Mouse (Mus musculus) stomach, embryonic 14.5 days (tissue): ENCODE measurements around the gene 4930518I15Rik. TPM values are rescaled to one million over a fixed set of nuclear protein-coding genes. Genes with fewer than 3 reads are reported as not detected.
"Not testable (repeated sequence)": the region's sequence is repeated elsewhere in the genome, so short reads cannot be mapped to it uniquely, and the experiment has no call there.

Experiments used
- ATAC-seq: fragments of 200-750 bp; cut with Nextera tagmentation; 2 replicates; pipeline ENCODE4 v1.8.0; 2017; ENCODE audit warnings: low read depth, moderate TSS enrichment; ENCODE audit not compliant: insufficient number of reproducible peaks, insufficient read depth, low FRiP score
- H3K27ac ChIP-seq: fragments of 300-500 bp; sonication (generic); 2 replicates; pipeline ENCODE4 v1.5.1; 2014; ENCODE audit warnings: mild to moderate bottlenecking, low read length, moderate library complexity, mixed read lengths
- H3K27me3 ChIP-seq: fragments of 300-500 bp; sonication (generic); 2 replicates; pipeline ENCODE4 v1.6.1; 2014; ENCODE audit warnings: low read length, control low read depth, mixed read lengths; ENCODE audit not compliant: control insufficient read depth, insufficient read depth
- H3K36me3 ChIP-seq: fragments of 300-500 bp; sonication (generic); 2 replicates; pipeline ENCODE4 v1.6.1; 2014; ENCODE audit warnings: mild to moderate bottlenecking, control low read depth, low read length, moderate library complexity, mixed read lengths; ENCODE audit not compliant: control insufficient read depth, insufficient read depth
- H3K4me1 ChIP-seq: fragments of 300-500 bp; sonication (generic); 2 replicates; pipeline ENCODE4 v1.6.1; 2014; ENCODE audit warnings: low read length, control low read depth, mixed read lengths; ENCODE audit not compliant: control insufficient read depth, insufficient read depth
- H3K4me2 ChIP-seq: fragments of 300-500 bp; sonication (generic); replicated peaks from 2 replicates; pipeline ENCODE4 v1.6.1; 2014; ENCODE audit warnings: low read depth, low read length, control low read depth
- H3K4me3 ChIP-seq: fragments of 300-500 bp; sonication (generic); 2 replicates; pipeline ENCODE4 v1.5.1; 2014; ENCODE audit warnings: low read depth, low read length, control low read depth
- H3K9ac ChIP-seq: fragments of 300-500 bp; sonication (generic); replicated peaks from 2 replicates; pipeline ENCODE4 v1.6.1; 2014; ENCODE audit warnings: low read depth, mild to moderate bottlenecking, control low read depth, low read length, moderate library complexity, mixed read lengths
- H3K9me3 ChIP-seq: fragments of 300-500 bp; sonication (generic); 2 replicates; pipeline ENCODE4 v1.6.1; 2016; ENCODE audit warnings: low read depth, low read length, control low read depth; ENCODE audit not compliant: control insufficient read depth
- WGBS: fragments of 180-500 bp; shearing (Covaris S2); extraction: QIAGEN DNeasy Blood & Tissue Kit; methylation state at CpG from one replicate; pipeline ENCODE4 v1.1.7; 2014; 5-methylcytosine and 5-hydroxymethylcytosine counted together
- polyA plus RNA-seq: library from polyadenylated mRNA; unstranded; fragments of >200 nt; fragmentation: Nextera tagmentation; extraction: Ambion mirVana; gene quantifications from 2 replicates; pipeline ENCODE4 v1.2.1, GENCODE M21; 2014

4930518I15Rik gene
- polyA plus RNA-seq, result 8.0 and 9.1 TPM in 2 replicates

- ATAC-seq, result no peak
These were observed at the start of gene 4930518I15Rik for GRCm38 (mm10) chr2:156857835-156858234. TSS of gene 4930518I15Rik (minus strand) at chr2:156857946.

GRCm38 (mm10) chr2:156905931-156906330, 48.2 kb upstream of the 4930518I15Rik start:
- ATAC-seq, result not testable (repeated sequence)

More at GRCm38 (mm10) chr2:156857835-156858234, at the start of gene 4930518I15Rik:
- Histone ChIP-seq H3K27me3 (no peaks in the 10 kb centered on the region), H3K9me3 (no peaks in the 10 kb centered on the region), H3K4me1 (peaks cover 8% of the 10 kb centered on the region; the same call in 1 of the 2 replicates), H3K9ac (no peak within 1 kb of the TSS), H3K36me3 (peaks cover 9% of the 10 kb centered on the region), H3K4me2 (no peak within 1 kb of the TSS), H3K27ac (peak within 1 kb of the TSS; percentile 78), H3K4me3 (no peak within 1 kb of the TSS)
- WGBS, result 80% methylated on average over 2 of the region's 2 CpGs

DNA sequence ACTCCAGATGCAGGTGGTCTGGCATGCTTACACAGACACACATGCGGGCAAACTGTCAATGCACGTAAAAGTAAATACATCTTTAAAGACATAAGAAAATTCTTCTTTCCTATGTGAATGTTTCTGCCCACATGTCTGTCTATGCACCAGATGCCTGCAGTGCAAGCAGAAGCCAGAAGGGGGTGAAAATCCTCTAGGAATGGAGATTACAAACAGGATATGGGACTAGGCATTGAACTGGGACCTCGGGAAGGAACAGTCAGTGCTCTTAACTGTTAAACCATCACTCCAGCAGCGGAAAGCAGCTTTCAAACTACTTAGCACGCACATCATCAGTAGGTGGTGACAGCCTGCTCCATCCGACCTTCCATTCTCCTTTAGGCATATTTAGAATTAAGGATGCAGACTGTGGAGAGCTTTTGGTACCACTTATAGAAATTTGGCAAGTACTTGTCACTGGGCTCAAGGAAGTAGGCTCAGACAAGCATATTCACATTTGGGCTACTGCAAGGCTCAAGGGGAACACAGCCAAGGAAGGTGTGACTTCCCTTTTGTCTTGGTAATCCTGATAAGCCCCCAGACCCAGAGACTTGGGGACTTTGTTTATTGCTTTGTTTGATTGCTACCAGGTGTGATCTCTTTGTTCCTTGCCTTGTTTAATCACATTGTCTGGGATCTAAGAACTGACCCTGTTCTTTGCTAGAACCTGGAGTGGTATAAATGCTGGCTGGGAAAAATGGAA, 47.4 kb upstream of the 4930518I15Rik start:
- H3K4me3 ChIP-seq, result no peak overlapping the region
- H3K9me3 ChIP-seq, result no peaks in the 10 kb centered on the region
- no peak overlapping the region for H3K27ac ChIP-seq
- no peaks in the 10 kb centered on the region for H3K4me1 ChIP-seq
- no peaks in the 10 kb centered on the region for H3K36me3 ChIP-seq
- 20% methylated on average over 6 of the region's 6 CpGs for WGBS
- H3K9ac ChIP-seq, result no peak overlapping the region
- no peaks in the 10 kb centered on the region for H3K27me3 ChIP-seq
- ATAC-seq, result no peak
- no peak overlapping the region for H3K4me2 ChIP-seq

More at GRCm38 (mm10) chr2:156905931-156906330, 48.2 kb upstream of the 4930518I15Rik start:
- not testable (repeated sequence) for H3K36me3 ChIP-seq, H3K27ac ChIP-seq, H3K4me1 ChIP-seq, H3K4me2 ChIP-seq, H3K9ac ChIP-seq, H3K9me3 ChIP-seq, H3K27me3 ChIP-seq, H3K4me3 ChIP-seq
- 30% methylated on average over 4 of the region's 4 CpGs for WGBS

DNA sequence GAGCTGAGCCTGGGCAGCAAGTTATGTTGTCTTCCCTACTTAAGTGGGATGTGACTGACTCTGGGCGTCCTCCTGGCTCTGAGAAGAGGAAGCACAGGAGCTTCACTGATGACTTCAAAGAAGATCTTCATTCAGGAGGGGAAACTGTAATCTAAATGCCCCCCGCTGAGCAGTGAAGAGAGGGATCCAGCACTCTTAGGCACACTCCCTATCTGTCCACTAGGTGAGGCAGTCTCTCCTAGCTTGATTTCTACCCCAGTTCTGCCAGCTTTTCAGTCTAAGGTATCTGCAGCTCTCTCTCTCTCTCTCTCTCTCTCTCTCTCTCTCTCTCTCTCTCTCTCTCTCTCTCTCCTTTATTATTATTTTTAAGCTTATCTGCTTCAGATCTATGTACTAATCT, 45.6 kb upstream of the 4930518I15Rik start:
- no peaks in the 10 kb centered on the region for H3K4me1 ChIP-seq
- no peaks in the 10 kb centered on the region for H3K27me3 ChIP-seq
- ATAC-seq, result no peak
- H3K4me2 ChIP-seq, result no peak overlapping the region
- no peak overlapping the region for H3K9ac ChIP-seq
- H3K27ac ChIP-seq, result no peak overlapping the region
- no peaks in the 10 kb centered on the region for H3K9me3 ChIP-seq
- H3K4me3 ChIP-seq, result no peak overlapping the region
- WGBS, result 23% methylated on average over 2 of the region's 2 CpGs
- H3K36me3 ChIP-seq, result no peaks in the 10 kb centered on the region

DNA sequence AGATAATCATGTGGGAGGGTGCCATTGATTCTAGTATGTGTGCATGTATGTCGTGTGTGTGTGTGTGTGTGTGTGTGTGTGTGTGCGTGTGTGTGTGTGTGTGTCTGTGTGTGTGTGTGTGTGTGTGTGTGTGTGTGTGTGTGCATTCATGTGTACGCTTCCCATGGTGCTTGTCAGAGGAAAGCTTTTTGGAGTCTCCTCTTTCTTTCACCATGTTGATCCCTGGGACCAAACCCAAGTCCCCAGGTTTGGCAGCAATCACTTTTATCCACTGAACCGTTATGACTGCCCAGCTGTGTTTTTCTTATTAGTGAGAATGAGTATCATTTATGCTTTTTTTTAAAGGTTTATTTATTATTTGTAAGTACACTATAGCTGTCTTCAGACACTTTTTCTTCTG, 44.7 kb upstream of the 4930518I15Rik start:
- H3K9me3 ChIP-seq, ATAC-seq, H3K36me3 ChIP-seq, H3K27ac ChIP-seq, H3K4me1 ChIP-seq, H3K4me2 ChIP-seq, H3K27me3 ChIP-seq, H3K4me3 ChIP-seq, H3K9ac ChIP-seq: not testable (repeated sequence)
- WGBS, result 82% methylated on average over 4 of the region's 4 CpGs

- H3K9me3 ChIP-seq, result no peaks in the 10 kb centered on the region
- H3K9ac ChIP-seq, result no peak overlapping the region
- H3K27ac ChIP-seq, result no peak overlapping the region
- H3K4me1 ChIP-seq, result no peaks in the 10 kb centered on the region
- 64% methylated on average over 6 of the region's 6 CpGs for WGBS
- H3K27me3 ChIP-seq, result no peaks in the 10 kb centered on the region
- no peak overlapping the region for H3K4me2 ChIP-seq
- no peak for ATAC-seq
- no peak overlapping the region for H3K4me3 ChIP-seq
- no peaks in the 10 kb centered on the region for H3K36me3 ChIP-seq
These were observed 44.1 kb upstream of the 4930518I15Rik start for GRCm38 (mm10) chr2:156901883-156902282.

DNA sequence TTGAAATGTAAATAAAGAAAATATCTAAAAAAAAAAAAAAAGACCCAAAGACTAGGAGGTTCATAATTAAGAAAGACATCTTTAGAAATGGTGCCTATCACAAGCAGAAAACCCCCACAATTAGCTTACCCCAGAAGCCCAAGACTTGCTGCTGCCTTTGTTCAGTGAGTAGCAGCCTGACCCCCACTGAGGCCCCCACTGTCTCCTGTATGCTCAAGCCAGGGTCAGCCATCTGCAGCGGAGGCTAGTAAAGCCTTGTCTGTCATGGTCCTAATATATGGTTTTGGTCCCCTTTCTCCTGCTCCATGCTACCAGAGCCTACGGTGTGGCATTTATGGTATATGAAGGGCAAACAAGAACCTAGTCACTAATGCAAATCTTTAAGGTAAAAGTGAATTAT, 43.6 kb upstream of the 4930518I15Rik start:
- Histone ChIP-seq H3K4me3 (no peak overlapping the region), H3K9ac (no peak overlapping the region), H3K9me3 (no peaks in the 10 kb centered on the region), H3K27me3 (no peaks in the 10 kb centered on the region), H3K4me2 (no peak overlapping the region), H3K4me1 (no peaks in the 10 kb centered on the region), H3K27ac (no peak overlapping the region), H3K36me3 (no peaks in the 10 kb centered on the region)
- ATAC-seq, result no peak
- 75% methylated on average over 2 of the region's 2 CpGs for WGBS

DNA sequence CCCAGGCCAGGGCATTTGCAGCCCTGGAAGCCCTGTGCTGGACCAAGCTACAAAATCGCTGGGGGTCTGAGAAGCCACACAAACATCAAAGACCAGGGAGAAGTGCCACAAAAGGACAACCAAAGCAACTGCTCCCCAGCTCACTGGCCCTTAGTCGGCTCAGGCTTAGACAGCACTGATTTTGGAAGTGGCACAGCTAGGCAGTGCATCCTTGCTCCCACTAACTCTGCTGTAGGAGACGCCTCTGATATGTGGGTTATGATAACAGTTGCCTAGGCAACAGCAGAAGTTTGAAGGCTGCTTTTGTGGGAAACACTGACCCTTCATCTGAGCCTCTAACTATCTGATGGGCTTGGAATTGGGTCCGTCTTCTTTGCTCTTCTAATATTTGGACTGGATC, 41.4 kb upstream of the 4930518I15Rik start:
- ATAC-seq, result no peak
- Histone ChIP-seq H3K27me3 (no peaks in the 10 kb centered on the region), H3K36me3 (no peaks in the 10 kb centered on the region), H3K9me3 (no peaks in the 10 kb centered on the region), H3K4me2 (no peak overlapping the region), H3K4me3 (no peak overlapping the region), H3K27ac (no peak overlapping the region), H3K4me1 (no peaks in the 10 kb centered on the region), H3K9ac (no peak overlapping the region)
- WGBS, result 56% methylated on average over 4 of the region's 4 CpGs

GRCm38 (mm10) chr2:156898374-156898773, 40.6 kb upstream of the 4930518I15Rik start:
- Histone ChIP-seq H3K27me3 (no peaks in the 10 kb centered on the region), H3K36me3 (no peaks in the 10 kb centered on the region), H3K9me3 (no peaks in the 10 kb centered on the region), H3K4me1 (no peaks in the 10 kb centered on the region), H3K4me2 (no peak overlapping the region), H3K4me3 (no peak overlapping the region), H3K27ac (no peak overlapping the region), H3K9ac (no peak overlapping the region)
- no peak for ATAC-seq
- 63% methylated on average over 4 of the region's 4 CpGs for WGBS
